Mouse (Mus musculus): Measurements from ENCODE around the gene Cbln1.

DNA sequence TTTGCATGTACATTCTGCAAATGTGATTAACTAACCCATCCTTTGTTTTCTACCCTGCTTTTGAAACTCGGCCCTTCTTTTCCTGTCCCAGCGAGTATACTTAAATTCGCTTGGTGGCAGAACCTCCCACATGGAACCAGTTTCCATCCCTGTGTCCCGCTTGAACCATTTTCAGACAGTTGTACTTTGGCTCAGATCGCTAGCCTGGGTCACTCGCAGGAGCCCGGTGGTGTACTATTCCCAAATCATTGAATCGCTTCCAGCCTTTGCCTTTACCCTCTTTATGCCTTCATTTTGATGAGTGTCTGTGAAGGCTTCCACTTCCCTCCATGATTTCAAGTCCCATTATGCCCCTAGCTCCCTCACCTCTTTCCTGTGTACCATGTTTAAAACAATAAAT lies 2.0 kb upstream of the Cbln1 start:
- TF ChIP-seq CTCF (IDR thresholded peaks at IDR 0.05; ENCODE audit: control insufficient read depth, insufficient read depth, insufficient read length) (no peak), MYOD1 (IDR thresholded peaks at IDR 0.05; ENCODE audit: control insufficient read depth, insufficient read length, low read depth) (no peak), MYOG (IDR thresholded peaks at IDR 0.05; ENCODE audit: control insufficient read depth, extremely low read depth, insufficient read length) (no peak), FOSL1 (IDR thresholded peaks at IDR 0.05; ENCODE audit: insufficient read depth, low read length, poor library complexity, severe bottlenecking) (no peak)

Measured in C2C12 (cell line).